Mouse (Mus musculus) neural tube, embryonic 11.5 days (tissue): Measurements from ENCODE around the gene Gm10037. TPM values are rescaled to one million over a fixed set of nuclear protein-coding genes. Genes with fewer than 3 reads are reported as not detected.
"Not testable (repeated sequence)": the region's sequence is repeated elsewhere in the genome, so short reads cannot be mapped to it uniquely, and the experiment has no call there.

ENCODE experiments used
- ATAC-seq: fragments of 200-750 bp; cut with Nextera tagmentation; 2 replicates; pipeline ENCODE4 v1.8.0; 2017; ENCODE audit warnings: moderate number of reproducible peaks, mild to moderate bottlenecking, moderate TSS enrichment, moderate library complexity; ENCODE audit not compliant: insufficient read depth, low FRiP score, low TSS enrichment
- DNase-seq: peaks from one replicate; pipeline ENCODE4 v3.0.0-alpha.2; 2015; ENCODE audit warnings: low spot score
- H3K27ac ChIP-seq: fragments of 300-500 bp; sonication (generic); 2 replicates; pipeline ENCODE4 v1.5.1; 2014; ENCODE audit warnings: low read depth, mild to moderate bottlenecking, low read length
- H3K27me3 ChIP-seq: fragments of 300-500 bp; sonication (generic); 2 replicates; pipeline ENCODE4 v1.6.1; 2014; ENCODE audit warnings: mild to moderate bottlenecking, low read length, mixed read lengths; ENCODE audit not compliant: control insufficient read depth, insufficient read depth
- H3K36me3 ChIP-seq: fragments of 300-500 bp; sonication (generic); 2 replicates; pipeline ENCODE4 v1.6.1; 2014; ENCODE audit warnings: mild to moderate bottlenecking, low read length, moderate library complexity, mixed read lengths; ENCODE audit not compliant: control insufficient read depth, insufficient read depth
- H3K4me1 ChIP-seq: fragments of 300-500 bp; sonication (generic); 2 replicates; pipeline ENCODE4 v1.6.1; 2014; ENCODE audit warnings: low read length, mixed read lengths; ENCODE audit not compliant: control insufficient read depth, insufficient read depth
- H3K4me2 ChIP-seq: fragments of 300-500 bp; sonication (generic); 2 replicates; pipeline ENCODE4 v1.6.1; 2014; ENCODE audit warnings: low read depth, mild to moderate bottlenecking, moderate library complexity
- H3K4me3 ChIP-seq: fragments of 300-500 bp; sonication (generic); 2 replicates; pipeline ENCODE4 v1.5.1; 2014; ENCODE audit warnings: low read depth, low read length
- H3K9ac ChIP-seq: fragments of 300-500 bp; sonication (generic); 2 replicates; pipeline ENCODE4 v1.6.1; 2014; ENCODE audit warnings: mild to moderate bottlenecking, low read length
- H3K9me3 ChIP-seq: fragments of 300-500 bp; sonication (generic); 2 replicates; pipeline ENCODE4 v1.6.1; 2016; ENCODE audit warnings: low read length; ENCODE audit not compliant: control insufficient read depth
- WGBS: fragments of 180-500 bp; shearing (Covaris S2); extraction: QIAGEN DNeasy Blood & Tissue Kit; methylation state at CpG from one replicate; pipeline ENCODE4 v1.1.7; 2014; 5-methylcytosine and 5-hydroxymethylcytosine counted together
- polyA plus RNA-seq: library from polyadenylated mRNA; unstranded; fragments of >200 nt; fragmentation: Nextera tagmentation; extraction: Ambion mirVana; gene quantifications from 2 replicates; pipeline ENCODE4 v1.2.1, GENCODE M21; 2014

Gene Gm10037
- polyA plus RNA-seq, result 2.1 and 3.5 TPM in 2 replicates

GRCm38 (mm10) chr13:67830911-67831336, at the start of gene Gm10037:
TSS of gene Gm10037 (plus strand) at chr13:67831106.
- 5% methylated on average over 14 of the region's 14 CpGs for WGBS
- ATAC-seq (peak; percentile 62), DNase-seq (peak; percentile 67)
- H3K4me1 ChIP-seq, result no peaks in the 10 kb centered on the region
- H3K36me3 ChIP-seq, result peaks cover 4% of the 10 kb centered on the region
- H3K9ac ChIP-seq, result peak within 1 kb of the TSS; percentile 49
- H3K4me2 ChIP-seq, result peak within 1 kb of the TSS; percentile 58
- no peaks in the 10 kb centered on the region for H3K27me3 ChIP-seq
- no peak within 1 kb of the TSS for H3K27ac ChIP-seq
- no peaks in the 10 kb centered on the region for H3K9me3 ChIP-seq
- peak within 1 kb of the TSS; percentile 37 for H3K4me3 ChIP-seq

DNA sequence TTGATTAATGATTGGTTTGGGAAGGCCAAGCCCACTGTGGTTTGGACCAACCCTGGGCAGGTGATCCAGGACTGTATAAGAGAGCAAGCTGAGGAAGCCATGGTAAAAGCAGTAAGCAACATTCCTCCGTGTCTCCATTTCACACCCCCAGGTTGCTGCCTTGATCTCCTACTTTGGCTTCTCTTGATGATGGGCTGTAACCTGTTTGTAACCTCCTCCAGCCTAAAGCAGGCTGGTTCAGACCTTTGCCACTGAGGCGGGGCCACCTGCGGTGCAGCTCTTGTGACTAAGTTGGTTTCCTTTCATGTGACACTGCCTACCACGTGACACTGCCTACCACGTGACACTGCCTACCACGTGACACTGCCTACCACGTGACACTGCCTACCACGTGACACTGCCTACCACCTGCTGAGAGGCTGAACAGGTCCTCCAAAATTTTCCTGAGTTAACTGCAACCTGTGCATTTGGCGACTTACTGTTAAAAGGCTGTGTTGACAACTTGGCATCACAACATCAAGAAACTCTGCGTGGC, 38.9 kb upstream of the Gm10037 start:
- Histone ChIP-seq H3K9me3 (no peaks in the 10 kb centered on the region; the same call in 1 of the 2 replicates), H3K36me3 (no peaks in the 10 kb centered on the region), H3K9ac (no peak overlapping the region), H3K27ac (no peak overlapping the region), H3K27me3 (no peaks in the 10 kb centered on the region), H3K4me3 (no peak overlapping the region), H3K4me1 (no peaks in the 10 kb centered on the region), H3K4me2 (no peak overlapping the region)
- ATAC-seq, result no peak
- 96% methylated on average over 10 of the region's 10 CpGs for WGBS
- DNase-seq, result no peak

GRCm38 (mm10) chr13:67798618-67799017, 32.3 kb upstream of the Gm10037 start:
- H3K9ac ChIP-seq, result no peak overlapping the region
- 62% methylated on average over 3 of the region's 3 CpGs for WGBS
- no peaks in the 10 kb centered on the region for H3K4me1 ChIP-seq
- no peak overlapping the region for H3K4me3 ChIP-seq
- DNase-seq (no peak), ATAC-seq (no peak)
- H3K27ac ChIP-seq, result no peak overlapping the region
- H3K4me2 ChIP-seq, result no peak overlapping the region
- H3K9me3 ChIP-seq, result no peaks in the 10 kb centered on the region
- H3K36me3 ChIP-seq, result no peaks in the 10 kb centered on the region
- no peaks in the 10 kb centered on the region for H3K27me3 ChIP-seq

DNA sequence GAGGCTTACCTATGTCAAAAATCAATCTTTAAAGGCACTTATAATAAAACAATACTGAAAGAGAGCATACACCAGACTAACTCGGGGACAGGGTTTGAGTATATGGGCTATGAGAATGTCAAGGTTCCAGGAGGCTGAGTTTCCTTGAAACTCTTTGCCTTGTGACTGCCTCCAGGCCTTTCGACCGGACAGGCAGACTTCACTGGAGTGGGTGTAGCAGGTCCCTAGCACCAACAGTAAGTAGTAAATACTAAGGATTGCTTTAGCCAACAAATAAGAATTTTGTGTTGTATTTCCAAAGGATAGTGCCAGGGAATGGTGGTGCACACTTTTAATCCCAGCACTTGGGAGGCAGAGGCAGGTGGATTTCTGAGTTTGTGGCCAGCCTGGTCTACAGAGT, 31.8 kb upstream of the Gm10037 start:
- H3K9me3 ChIP-seq, H3K27me3 ChIP-seq, H3K4me3 ChIP-seq, H3K27ac ChIP-seq, H3K4me1 ChIP-seq, H3K4me2 ChIP-seq, DNase-seq, H3K9ac ChIP-seq, ATAC-seq, H3K36me3 ChIP-seq: not testable (repeated sequence)
- WGBS, result 87% methylated on average over 3 of the region's 3 CpGs

DNA sequence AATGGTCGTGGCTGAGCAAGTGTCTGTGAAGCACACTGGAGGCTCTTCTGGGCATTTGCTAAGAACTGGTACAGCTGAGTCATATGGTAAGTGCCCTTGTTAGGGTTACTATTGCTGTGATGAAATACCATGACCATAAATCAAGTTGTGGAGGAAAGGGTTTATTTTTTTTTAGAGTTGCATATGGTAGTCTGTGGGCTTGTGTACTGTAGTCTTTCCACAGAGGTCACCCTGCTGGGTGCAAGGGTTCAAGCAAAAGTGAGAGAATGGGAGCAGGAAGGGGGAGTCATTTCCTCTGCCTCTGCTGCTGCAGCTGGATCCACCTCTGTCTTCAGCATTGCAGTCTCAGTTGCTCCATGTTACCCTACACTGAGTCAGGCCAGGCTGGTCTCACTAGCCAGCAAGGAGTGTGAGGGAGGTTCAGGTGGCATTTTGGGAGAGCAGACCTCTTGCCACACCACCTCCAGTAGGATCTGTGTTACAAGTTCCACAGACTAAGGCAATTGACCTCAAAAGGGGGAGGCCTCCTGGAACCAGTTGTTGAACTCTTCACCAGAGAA, 19.2 kb upstream of the Gm10037 start:
- H3K9ac ChIP-seq, result no peak overlapping the region
- ATAC-seq (no peak), DNase-seq (no peak)
- no peak overlapping the region for H3K27ac ChIP-seq
- H3K4me3 ChIP-seq, result no peak overlapping the region
- H3K27me3 ChIP-seq, result no peaks in the 10 kb centered on the region
- no peaks in the 10 kb centered on the region for H3K9me3 ChIP-seq
- no peak overlapping the region for H3K4me2 ChIP-seq
- 81% methylated on average over 1 of the region's 1 CpGs for WGBS
- no peaks in the 10 kb centered on the region for H3K4me1 ChIP-seq
- no peaks in the 10 kb centered on the region for H3K36me3 ChIP-seq

- no peaks in the 10 kb centered on the region for H3K9me3 ChIP-seq
- ATAC-seq (no peak; the same call in 1 of the 2 replicates), DNase-seq (no peak)
- H3K27me3 ChIP-seq, result no peaks in the 10 kb centered on the region
- H3K27ac ChIP-seq, result no peak overlapping the region
- no peaks in the 10 kb centered on the region for H3K36me3 ChIP-seq
- peak overlapping the region; percentile 57; the same call in 1 of the 2 replicates for H3K4me2 ChIP-seq
- peak overlapping the region; percentile 73 for H3K4me3 ChIP-seq
- H3K9ac ChIP-seq, result peak overlapping the region; percentile 55; the same call in 1 of the 2 replicates
- 75% methylated on average over 8 of the region's 8 CpGs for WGBS
- H3K4me1 ChIP-seq, result no peaks in the 10 kb centered on the region
These were observed 17.8 kb upstream of the Gm10037 start for GRCm38 (mm10) chr13:67812961-67813709.

- WGBS, result 5% methylated on average over 31 of the region's 31 CpGs
- peak within 1 kb of the TSS; percentile 73 for H3K4me3 ChIP-seq
- ATAC-seq, result peak; percentile 97
These were observed 16.9 kb upstream of the Gm10037 start, which contains the start of gene Zfp273 for GRCm38 (mm10) chr13:67813710-67814660. TSS of gene Zfp273 (plus strand) at chr13:67813740.

GRCm38 (mm10) chr13:67818636-67819035, 12.3 kb upstream of the Gm10037 start:
- ATAC-seq, result no peak

More at GRCm38 (mm10) chr13:67813710-67814660, 16.9 kb upstream of the Gm10037 start, which contains the start of gene Zfp273:
- H3K4me1 ChIP-seq, result no peaks in the 10 kb centered on the region
- no peaks in the 10 kb centered on the region for H3K27me3 ChIP-seq
- H3K4me2 ChIP-seq, result peak within 1 kb of the TSS; percentile 57
- no peaks in the 10 kb centered on the region for H3K36me3 ChIP-seq
- H3K9ac ChIP-seq, result peak within 1 kb of the TSS; percentile 55
- H3K27ac ChIP-seq, result 0 out of 2 replicates have a peak within 1 kb of the TSS, but pooled peaks have one; percentile 65
- peak; percentile 79 for DNase-seq
- H3K9me3 ChIP-seq, result no peaks in the 10 kb centered on the region

More at GRCm38 (mm10) chr13:67818636-67819035, 12.3 kb upstream of the Gm10037 start:
- Histone ChIP-seq H3K27me3 (no peaks in the 10 kb centered on the region), H3K9me3 (no peaks in the 10 kb centered on the region), H3K4me1 (no peaks in the 10 kb centered on the region), H3K27ac (no peak overlapping the region), H3K4me3 (no peak overlapping the region), H3K9ac (no peak overlapping the region), H3K4me2 (no peak overlapping the region), H3K36me3 (no peaks in the 10 kb centered on the region; the same call in 1 of the 2 replicates)
- 90% methylated on average over 1 of the region's 1 CpGs for WGBS
- no peak for DNase-seq
